Mouse (Mus musculus): Measurements from ENCODE around the gene Slc30a1. TPM values are rescaled to one million over a fixed set of nuclear protein-coding genes. Genes with fewer than 3 reads are reported as not detected.

The Slc30a1 gene
- polyA plus RNA-seq, 1 experiment from 2014 or later, result 2.8 TPM

- no peaks in the 10 kb centered on the region for H3K36me3 ChIP-seq
- no peak for ATAC-seq (ENCODE audit: low FRiP score)
- H3K4me2 ChIP-seq, result no peak overlapping the region
- H3K27ac ChIP-seq, result no peak overlapping the region
- H3K27me3 ChIP-seq, result no peaks in the 10 kb centered on the region
- H3K9me3 ChIP-seq, result no peaks in the 10 kb centered on the region
- H3K9ac ChIP-seq, result no peak overlapping the region
- 75% methylated on average over 4 of the region's 4 CpGs for WGBS
- H3K4me3 ChIP-seq, result no peak overlapping the region
- H3K4me1 ChIP-seq (replicated peaks), result 0 out of 2 replicates have a peak, but pooled peaks cover 2% of the 10 kb centered on the region
Observed at GRCm38 (mm10) chr1:191878518-191878921, 28.0 kb upstream of the Slc30a1 start.

GRCm38 (mm10) chr1:191880247-191880646 lies 26.3 kb upstream of the Slc30a1 start:
- H3K9me3 ChIP-seq, result no peaks in the 10 kb centered on the region

GRCm38 (mm10) chr1:191880921-191881609 lies 25.5 kb upstream of the Slc30a1 start:
- H3K9ac ChIP-seq, result no peak overlapping the region
- H3K27me3 ChIP-seq, result no peaks in the 10 kb centered on the region
- 0 out of 2 replicates have a peak, but pooled peaks cover 2% of the 10 kb centered on the region for H3K4me1 ChIP-seq (replicated peaks)
- ATAC-seq (ENCODE audit: low FRiP score), result no peak
- H3K9me3 ChIP-seq, result no peaks in the 10 kb centered on the region
- 86% methylated on average over 8 of the region's 8 CpGs for WGBS
- H3K4me2 ChIP-seq, result no peak overlapping the region
- no peak overlapping the region for H3K27ac ChIP-seq
- no peak overlapping the region for H3K4me3 ChIP-seq
- no peaks in the 10 kb centered on the region for H3K36me3 ChIP-seq

More at GRCm38 (mm10) chr1:191880247-191880646, 26.3 kb upstream of the Slc30a1 start:
- Histone ChIP-seq H3K4me2 (no peak overlapping the region), H3K36me3 (no peaks in the 10 kb centered on the region), H3K9ac (no peak overlapping the region), H3K4me1 (replicated peaks) (0 out of 2 replicates have a peak, but pooled peaks cover 2% of the 10 kb centered on the region), H3K27me3 (no peaks in the 10 kb centered on the region), H3K27ac (no peak overlapping the region), H3K4me3 (no peak overlapping the region)
- WGBS, result 93% methylated on average over 3 of the region's 3 CpGs
- no peak for ATAC-seq (ENCODE audit: low FRiP score)

GRCm38 (mm10) chr1:191881663-191882062 lies 24.9 kb upstream of the Slc30a1 start:
- H3K4me2 ChIP-seq, result no peak overlapping the region
- H3K27me3 ChIP-seq, result no peaks in the 10 kb centered on the region
- H3K4me3 ChIP-seq, result no peak overlapping the region
- no peak overlapping the region for H3K9ac ChIP-seq
- no peak for ATAC-seq (ENCODE audit: low FRiP score)
- no peak overlapping the region for H3K27ac ChIP-seq
- WGBS, result 71% methylated on average over 2 of the region's 2 CpGs
- no peaks in the 10 kb centered on the region for H3K9me3 ChIP-seq
- no peaks in the 10 kb centered on the region for H3K36me3 ChIP-seq
- H3K4me1 ChIP-seq (replicated peaks), result 0 out of 2 replicates have a peak, but pooled peaks cover 2% of the 10 kb centered on the region

GRCm38 (mm10) chr1:191882474-191883206 lies 23.9 kb upstream of the Slc30a1 start:
- no peaks in the 10 kb centered on the region for H3K9me3 ChIP-seq
- no peak overlapping the region for H3K9ac ChIP-seq
- H3K4me2 ChIP-seq, result no peak overlapping the region
- H3K36me3 ChIP-seq, result no peaks in the 10 kb centered on the region
- no peak overlapping the region for H3K4me3 ChIP-seq
- 94% methylated on average over 10 of the region's 10 CpGs for WGBS
- H3K4me1 ChIP-seq (replicated peaks), result 0 out of 2 replicates have a peak, but pooled peaks cover 2% of the 10 kb centered on the region
- H3K27me3 ChIP-seq, result no peaks in the 10 kb centered on the region
- ATAC-seq (ENCODE audit: low FRiP score), result no peak
- H3K27ac ChIP-seq, result no peak overlapping the region

GRCm38 (mm10) chr1:191883654-191884053 lies 22.9 kb upstream of the Slc30a1 start:
- no peak overlapping the region for H3K4me2 ChIP-seq
- H3K4me3 ChIP-seq, result no peak overlapping the region
- no peaks in the 10 kb centered on the region for H3K36me3 ChIP-seq
- no peak overlapping the region for H3K27ac ChIP-seq
- ATAC-seq (ENCODE audit: low FRiP score), result no peak
- WGBS, result 83% methylated on average over 5 of the region's 5 CpGs
- no peak overlapping the region for H3K9ac ChIP-seq
- no peaks in the 10 kb centered on the region for H3K27me3 ChIP-seq
- H3K4me1 ChIP-seq (replicated peaks), result no peaks in the 10 kb centered on the region
- H3K9me3 ChIP-seq, result no peaks in the 10 kb centered on the region

- Histone ChIP-seq H3K4me3 (no peak overlapping the region), H3K27me3 (no peaks in the 10 kb centered on the region), H3K36me3 (no peaks in the 10 kb centered on the region), H3K9ac (no peak overlapping the region), H3K9me3 (no peaks in the 10 kb centered on the region), H3K27ac (no peak overlapping the region), H3K4me1 (replicated peaks) (no peaks in the 10 kb centered on the region), H3K4me2 (no peak overlapping the region)
- no peak for ATAC-seq (ENCODE audit: low FRiP score)
- WGBS, result 79% methylated on average over 6 of the region's 6 CpGs
Observed at GRCm38 (mm10) chr1:191891912-191892311, 14.7 kb upstream of the Slc30a1 start.

- no peak for ATAC-seq (ENCODE audit: low FRiP score)
- Histone ChIP-seq H3K4me2 (no peak overlapping the region), H3K4me3 (no peak overlapping the region), H3K9me3 (no peaks in the 10 kb centered on the region), H3K27ac (no peak overlapping the region), H3K36me3 (no peaks in the 10 kb centered on the region), H3K9ac (no peak overlapping the region), H3K27me3 (no peaks in the 10 kb centered on the region), H3K4me1 (replicated peaks) (no peaks in the 10 kb centered on the region)
- WGBS, result 83% methylated on average over 17 of the region's 17 CpGs
Observed at GRCm38 (mm10) chr1:191894386-191894785, 12.2 kb upstream of the Slc30a1 start.

- no peak for ATAC-seq (ENCODE audit: low FRiP score)
- H3K27ac ChIP-seq, result no peak overlapping the region
- H3K27me3 ChIP-seq, result no peaks in the 10 kb centered on the region
- 93% methylated on average over 9 of the region's 9 CpGs for WGBS
- no peaks in the 10 kb centered on the region for H3K36me3 ChIP-seq
- no peaks in the 10 kb centered on the region for H3K4me1 ChIP-seq (replicated peaks)
- H3K4me2 ChIP-seq, result no peak overlapping the region
- H3K9me3 ChIP-seq, result no peaks in the 10 kb centered on the region
- H3K9ac ChIP-seq, result no peak overlapping the region
- H3K4me3 ChIP-seq, result no peak overlapping the region
Observed at GRCm38 (mm10) chr1:191894857-191895256, 11.7 kb upstream of the Slc30a1 start.

- no peak overlapping the region for H3K4me3 ChIP-seq
- no peak overlapping the region for H3K27ac ChIP-seq
- no peaks in the 10 kb centered on the region for H3K4me1 ChIP-seq (replicated peaks)
- no peak overlapping the region for H3K9ac ChIP-seq
- 68% methylated on average over 12 of the region's 12 CpGs for WGBS
- H3K4me2 ChIP-seq, result no peak overlapping the region
- H3K27me3 ChIP-seq, result no peaks in the 10 kb centered on the region
- ATAC-seq (ENCODE audit: low FRiP score), result no peak
- no peaks in the 10 kb centered on the region for H3K9me3 ChIP-seq
- H3K36me3 ChIP-seq, result no peaks in the 10 kb centered on the region
Observed at GRCm38 (mm10) chr1:191896806-191897552, 9.6 kb upstream of the Slc30a1 start.

GRCm38 (mm10) chr1:191905637-191906533 lies 682 bp upstream of the Slc30a1 start:
- peak overlapping the region; percentile 88 for H3K4me3 ChIP-seq
- H3K27ac ChIP-seq, result no peak overlapping the region
- peak; percentile 71 for ATAC-seq (ENCODE audit: low FRiP score)
- peaks cover 39% of the 10 kb centered on the region for H3K4me1 ChIP-seq (replicated peaks)
- H3K9ac ChIP-seq, result peak overlapping the region; percentile 84
- H3K27me3 ChIP-seq, result no peaks in the 10 kb centered on the region
- 4% methylated on average over 50 of the region's 58 CpGs for WGBS
- H3K4me2 ChIP-seq, result peak overlapping the region; percentile 93
- H3K36me3 ChIP-seq, result peaks cover 10% of the 10 kb centered on the region
- no peaks in the 10 kb centered on the region for H3K9me3 ChIP-seq

Measured in hindbrain, embryonic 13.5 days (tissue).